Mouse (Mus musculus): ENCODE measurements around the gene Fbrsl1.

DNA sequence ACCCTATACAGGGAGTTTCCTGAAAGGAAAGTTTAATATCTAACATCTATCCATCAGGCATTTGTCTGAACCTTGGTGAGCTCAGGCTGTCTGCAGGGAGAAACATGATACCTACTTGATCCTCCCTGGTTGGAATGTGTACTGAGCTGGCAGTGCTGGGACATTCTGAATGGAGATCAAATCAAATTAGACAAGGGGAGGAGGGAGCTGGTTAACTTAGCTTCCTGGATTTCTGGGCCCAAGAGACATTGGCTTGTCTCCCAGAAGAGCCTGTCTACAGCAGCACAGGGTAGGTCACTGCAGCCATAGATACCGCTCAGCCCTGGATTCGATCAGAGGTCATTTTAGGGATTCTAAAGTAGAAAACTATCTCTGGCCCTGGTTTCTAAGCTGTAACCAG, 109.5 kb downstream of the Fbrsl1 start:
- TF ChIP-seq EP300 (IDR thresholded peaks at IDR 0.05; ENCODE audit: insufficient read depth, low read depth, low read length), result no peak
- TF ChIP-seq CTCF (IDR thresholded peaks at IDR 0.05), result no peak

Data from heart, adult 2 months (tissue).